Mouse (Mus musculus): ENCODE data around the gene Lrrtm3.
A peak's percentile ranks its signal among the peaks of the same experiment; 100 is the strongest.

Lrrtm3 gene

GRCm38 (mm10) chr10:64089680-64090460 lies at the start of gene Lrrtm3:
TSS of gene Lrrtm3 (minus strand) at chr10:64090277.
- DNase-seq (ENCODE audit: low read depth, low spot score): no peak

- DNase-seq (ENCODE audit: low read depth, low spot score): no peak
These were observed 45.4 kb upstream of the Lrrtm3 start for GRCm38 (mm10) chr10:64135481-64135880.

GRCm38 (mm10) chr10:64133461-64133860 lies 43.4 kb upstream of the Lrrtm3 start:
- DNase-seq (ENCODE audit: low read depth, low spot score): no peak

- no peak for DNase-seq (ENCODE audit: low read depth, low spot score)
These were observed 40.5 kb upstream of the Lrrtm3 start for GRCm38 (mm10) chr10:64130397-64131150.

- no peak for DNase-seq (ENCODE audit: low read depth, low spot score)
These were observed 28.8 kb upstream of the Lrrtm3 start for GRCm38 (mm10) chr10:64118833-64119232.

- DNase-seq (ENCODE audit: low read depth, low spot score): no peak
These were observed 25.2 kb upstream of the Lrrtm3 start for GRCm38 (mm10) chr10:64115246-64115645.

GRCm38 (mm10) chr10:64096532-64096931 lies 6.5 kb upstream of the Lrrtm3 start:
- DNase-seq (ENCODE audit: low read depth, low spot score): no peak

GRCm38 (mm10) chr10:64088774-64089460 lies 1.2 kb downstream of the Lrrtm3 start:
- DNase-seq (ENCODE audit: low read depth, low spot score): no peak

- no peak for DNase-seq (ENCODE audit: low read depth, low spot score)
These were observed 1.9 kb downstream of the Lrrtm3 start for GRCm38 (mm10) chr10:64087936-64088773.

GRCm38 (mm10) chr10:64087521-64087920 lies 2.6 kb downstream of the Lrrtm3 start:
- no peak for DNase-seq (ENCODE audit: low read depth, low spot score)

GRCm38 (mm10) chr10:64086567-64087391 lies 3.3 kb downstream of the Lrrtm3 start:
- no peak for DNase-seq (ENCODE audit: low read depth, low spot score)

- no peak for DNase-seq (ENCODE audit: low read depth, low spot score)
These were observed 3.9 kb downstream of the Lrrtm3 start for GRCm38 (mm10) chr10:64086183-64086566.

GRCm38 (mm10) chr10:64084465-64084864 lies 5.6 kb downstream of the Lrrtm3 start:
- DNase-seq (ENCODE audit: low read depth, low spot score): peak; percentile 60

- no peak for DNase-seq (ENCODE audit: low read depth, low spot score)
These were observed 6.3 kb downstream of the Lrrtm3 start for GRCm38 (mm10) chr10:64083813-64084212.

GRCm38 (mm10) chr10:64082345-64082744 lies 7.7 kb downstream of the Lrrtm3 start:
- DNase-seq (ENCODE audit: low read depth, low spot score): no peak

GRCm38 (mm10) chr10:64076410-64077052 lies 13.5 kb downstream of the Lrrtm3 start:
- peak; percentile 12 for DNase-seq (ENCODE audit: low read depth, low spot score)

GRCm38 (mm10) chr10:64075944-64076343 lies 14.1 kb downstream of the Lrrtm3 start:
- DNase-seq (ENCODE audit: low read depth, low spot score): peak; percentile 12

GRCm38 (mm10) chr10:64063704-64064103 lies 26.4 kb downstream of the Lrrtm3 start:
- no peak for DNase-seq (ENCODE audit: low read depth, low spot score)

- DNase-seq (ENCODE audit: low read depth, low spot score): no peak
These were observed 40.1 kb downstream of the Lrrtm3 start for GRCm38 (mm10) chr10:64049946-64050345.

GRCm38 (mm10) chr10:64049151-64049550 lies 40.9 kb downstream of the Lrrtm3 start:
- DNase-seq (ENCODE audit: low read depth, low spot score): peak; percentile 1

Data from 3T3-L1 (cell line).